Mouse (Mus musculus) MEL (cell line): ENCODE data around the gene Atf5. TPM values are rescaled to one million over a fixed set of nuclear protein-coding genes. Genes with fewer than 3 reads are reported as not detected.

Source experiments
- DNase-seq: peaks from one replicate; pipeline ENCODE4 v3.0.0; 2011; ENCODE audit warnings: low read depth, low spot score
- H3K27ac ChIP-seq: 2 replicates; pipeline ENCODE4 v1.5.1; 2012; ENCODE audit warnings: low read depth, mild to moderate bottlenecking, control low read depth, low read length, moderate library complexity; ENCODE audit not compliant: control insufficient read depth
- H3K27me3 ChIP-seq, 2 experiments: fragments of 150-350 bp in 1 of 2; sonication (generic) in 1 of 2; 2 replicates each; pipeline ENCODE4 v1.6.1; 2012; ENCODE audit warnings: low read length in 2 of 2, mild to moderate bottlenecking in 2 of 2, improper control_type of control experiment in 1 of 2, moderate library complexity in 1 of 2; ENCODE audit not compliant: insufficient read depth in 2 of 2, control insufficient read depth in 1 of 2
- H3K36me3 ChIP-seq, 2 experiments: 2 replicates each; pipeline ENCODE4 v1.6.1; 2012 to 2014; ENCODE audit warnings: low read length in 2 of 2, improper control_type of control experiment in 1 of 2, inconsistent platforms in 1 of 2, mild to moderate bottlenecking in 1 of 2; ENCODE audit not compliant: insufficient read depth in 2 of 2, control insufficient read depth in 1 of 2
- H3K4me1 ChIP-seq, 2 experiments: fragments of 150-350 bp in 1 of 2; sonication (generic) in 1 of 2; 2 replicates each; pipeline ENCODE4 v1.6.1; 2012; ENCODE audit warnings: low read length in 2 of 2, improper control_type of control experiment in 1 of 2, mild to moderate bottlenecking in 1 of 2; ENCODE audit not compliant: insufficient read depth in 2 of 2, control insufficient read depth in 1 of 2
- H3K4me3 ChIP-seq, 2 experiments: fragments of 150-350 bp in 1 of 2; sonication (generic) in 1 of 2; 2 replicates each; pipeline ENCODE4 v1.5.1; 2012; ENCODE audit warnings: low read depth in 2 of 2, low read length in 2 of 2, mild to moderate bottlenecking in 2 of 2, moderate library complexity in 2 of 2, control low read depth in 1 of 2, improper control_type of control experiment in 1 of 2; ENCODE audit not compliant: control insufficient read depth in 1 of 2, insufficient read depth in 1 of 2
- H3K79me2 ChIP-seq: 2 replicates; pipeline ENCODE4 v1.6.1; 2012; ENCODE audit warnings: mild to moderate bottlenecking, low read length, moderate library complexity; ENCODE audit not compliant: control insufficient read depth, poor library complexity, insufficient read depth
- H3K9ac ChIP-seq: 2 replicates; pipeline ENCODE4 v1.6.1; 2012; ENCODE audit warnings: low read depth, mild to moderate bottlenecking, control low read depth, low read length, moderate library complexity; ENCODE audit not compliant: control insufficient read depth, poor library complexity, severe bottlenecking
- H3K9me3 ChIP-seq: fragments of 150-350 bp; sonication (generic); replicated peaks from 2 replicates; pipeline ENCODE4 v1.6.1; 2012; ENCODE audit warnings: mild to moderate bottlenecking, low read length, improper control_type of control experiment, moderate library complexity; ENCODE audit not compliant: insufficient read depth
- BHLHE40 ChIP-seq: IDR thresholded peaks from 2 replicates; pipeline ENCODE4 v1.6.1; 2012; ENCODE audit warnings: low read depth, mild to moderate bottlenecking, inconsistent platforms, low read length, improper control_type of control experiment, borderline replicate concordance
- CHD1 ChIP-seq: IDR thresholded peaks from 2 replicates; pipeline ENCODE4 v1.6.1; 2012; ENCODE audit warnings: low read depth, mild to moderate bottlenecking, inconsistent platforms, low read length, improper control_type of control experiment
- CTCF ChIP-seq, 3 experiments: IDR thresholded peaks in 2 of 3; conservative IDR thresholded peaks in 1 of 3; 2 replicates each; pipeline ENCODE4 v1.5.1; 2011 to 2012; ENCODE audit warnings: low read length in 3 of 3, low read depth in 2 of 3, mild to moderate bottlenecking in 2 of 3, improper control_type of control experiment in 1 of 3, inconsistent platforms in 1 of 3, mixed read lengths in 1 of 3, moderate library complexity in 1 of 3; ENCODE audit not compliant: control insufficient read depth in 1 of 3, insufficient read depth in 1 of 3, poor library complexity in 1 of 3, severe bottlenecking in 1 of 3
- E2F4 ChIP-seq: IDR thresholded peaks from 2 replicates; pipeline ENCODE4 v1.6.1; 2011; ENCODE audit warnings: low read depth, low read length, improper control_type of control experiment, borderline replicate concordance
- ELF1 ChIP-seq: IDR thresholded peaks from 2 replicates; pipeline ENCODE4 v1.6.1; 2014; ENCODE audit warnings: low read depth, mild to moderate bottlenecking, inconsistent platforms, low read length, improper control_type of control experiment, moderate library complexity
- ETS1 ChIP-seq: IDR thresholded peaks from 2 replicates; pipeline ENCODE4 v1.6.1; 2012; ENCODE audit warnings: low read depth, mild to moderate bottlenecking, inconsistent platforms, low read length, improper control_type of control experiment, moderate library complexity
- GABPA ChIP-seq: IDR thresholded peaks from 2 replicates; pipeline ENCODE4 v1.6.1; 2012; ENCODE audit warnings: low read depth, mild to moderate bottlenecking, inconsistent platforms, low read length, improper control_type of control experiment, moderate library complexity
- HCFC1 ChIP-seq: IDR thresholded peaks from 2 replicates; pipeline ENCODE4 v1.6.1; 2012; ENCODE audit warnings: low read depth, mild to moderate bottlenecking, inconsistent platforms, low read length, improper control_type of control experiment, moderate library complexity
- JUND ChIP-seq: IDR thresholded peaks from 2 replicates; pipeline ENCODE4 v1.6.1; 2011; ENCODE audit warnings: low read depth, mild to moderate bottlenecking, improper control_type of control experiment, low read length
- KAT2A ChIP-seq: conservative IDR thresholded peaks from 2 replicates; pipeline ENCODE4 v1.6.1; 2012; ENCODE audit warnings: low read depth, low read length, improper control_type of control experiment, inconsistent platforms
- MAFK ChIP-seq: IDR thresholded peaks from 2 replicates; pipeline ENCODE4 v1.6.1; 2011; ENCODE audit warnings: low read depth, mild to moderate bottlenecking, low read length, improper control_type of control experiment, borderline replicate concordance
- MAX ChIP-seq: IDR thresholded peaks from 2 replicates; pipeline ENCODE4 v1.6.1; 2011; ENCODE audit warnings: low read length, improper control_type of control experiment
- MXI1 ChIP-seq: IDR thresholded peaks from 2 replicates; pipeline ENCODE4 v1.6.1; 2011; ENCODE audit warnings: mild to moderate bottlenecking, low read depth, low read length, improper control_type of control experiment
- MYB ChIP-seq: IDR thresholded peaks from 2 replicates; pipeline ENCODE4 v1.6.1; 2011; ENCODE audit warnings: mild to moderate bottlenecking, low read depth, low read length, improper control_type of control experiment
- MYC ChIP-seq: IDR thresholded peaks from 2 replicates; pipeline ENCODE4 v1.6.1; 2011; ENCODE audit warnings: low read depth, mild to moderate bottlenecking, low read length, improper control_type of control experiment, moderate library complexity
- NELFE ChIP-seq: IDR thresholded peaks from 2 replicates; pipeline ENCODE4 v1.6.1; 2011; ENCODE audit warnings: low read depth, low read length, improper control_type of control experiment
- NRF1 ChIP-seq: IDR thresholded peaks from 2 replicates; pipeline ENCODE4 v1.6.1; 2014; ENCODE audit warnings: low read depth, mild to moderate bottlenecking, inconsistent platforms, low read length, improper control_type of control experiment, moderate library complexity; ENCODE audit not compliant: poor library complexity, insufficient read depth, severe bottlenecking
- POLR2A ChIP-seq, 2 experiments: IDR thresholded peaks; 2 replicates each; pipeline ENCODE4 v1.6.1; 2011 to 2012; ENCODE audit warnings: low read length in 2 of 2, mild to moderate bottlenecking in 2 of 2, control low read depth in 1 of 2, improper control_type of control experiment in 1 of 2, low read depth in 1 of 2, moderate library complexity in 1 of 2; ENCODE audit not compliant: control insufficient read depth in 1 of 2, insufficient read depth in 1 of 2, poor library complexity in 1 of 2
- POLR2AphosphoS2 ChIP-seq: IDR thresholded peaks from 2 replicates; pipeline ENCODE4 v1.6.1; 2011; ENCODE audit warnings: low read length, improper control_type of control experiment
- POLR2AphosphoS5 ChIP-seq: IDR thresholded peaks from 2 replicates; pipeline ENCODE4 v1.6.1; 2012; ENCODE audit warnings: low read depth, borderline replicate concordance, mild to moderate bottlenecking, inconsistent platforms, low read length, moderate library complexity, mixed read lengths
- RAD21 ChIP-seq: IDR thresholded peaks from 2 replicates; pipeline ENCODE4 v1.6.1; 2011; ENCODE audit warnings: mild to moderate bottlenecking, low read depth, low read length, improper control_type of control experiment
- RCOR1 ChIP-seq: IDR thresholded peaks from 2 replicates; pipeline ENCODE4 v1.6.1; 2012; ENCODE audit warnings: low read depth, mild to moderate bottlenecking, inconsistent platforms, low read length, improper control_type of control experiment
- SIN3A ChIP-seq: IDR thresholded peaks from 2 replicates; pipeline ENCODE4 v1.6.1; 2012; ENCODE audit warnings: low read length, improper control_type of control experiment, inconsistent platforms
- SMC3 ChIP-seq: IDR thresholded peaks from 2 replicates; pipeline ENCODE4 v1.6.1; 2011; ENCODE audit warnings: low read depth, low read length, improper control_type of control experiment
- TBP ChIP-seq: IDR thresholded peaks from 2 replicates; pipeline ENCODE4 v1.8.0; 2011; ENCODE audit warnings: low read depth, low read length, improper control_type of control experiment
- TCF12 ChIP-seq: IDR thresholded peaks from 2 replicates; pipeline ENCODE4 v1.6.1; 2014; ENCODE audit warnings: low read depth, mild to moderate bottlenecking, inconsistent platforms, low read length, improper control_type of control experiment, moderate library complexity
- UBTF ChIP-seq: IDR thresholded peaks from 2 replicates; pipeline ENCODE4 v1.6.1; 2012; ENCODE audit warnings: low read depth, mild to moderate bottlenecking, inconsistent platforms, low read length, improper control_type of control experiment, moderate library complexity, borderline replicate concordance; ENCODE audit not compliant: insufficient read depth
- USF1 ChIP-seq: IDR thresholded peaks from 2 replicates; pipeline ENCODE4 v1.6.1; 2014; ENCODE audit warnings: low read depth, mild to moderate bottlenecking, inconsistent platforms, low read length, improper control_type of control experiment, moderate library complexity
- ZC3H11A ChIP-seq: IDR thresholded peaks from 2 replicates; pipeline ENCODE4 v1.6.1; 2012; ENCODE audit warnings: low read depth, mild to moderate bottlenecking, inconsistent platforms, low read length, improper control_type of control experiment
- ZMIZ1 ChIP-seq: IDR thresholded peaks from 2 replicates; pipeline ENCODE4 v1.6.1; 2012; ENCODE audit warnings: low read depth, mild to moderate bottlenecking, inconsistent platforms, low read length, improper control_type of control experiment, moderate library complexity
- ZNF384 ChIP-seq: IDR thresholded peaks from 2 replicates; pipeline ENCODE4 v1.6.1; 2012; ENCODE audit warnings: low read depth, mild to moderate bottlenecking, inconsistent platforms, low read length, improper control_type of control experiment
- polyA plus RNA-seq, 2 experiments: library from polyadenylated mRNA; stranded (reverse) in 1 of 2; unstranded in 1 of 2; fragments of >175 nt in 1 of 2; fragments of >200 nt in 1 of 2; gene quantifications; 2 replicates each; pipeline versions ENCODE4 v1.2.1 to v1.2.4; 2012; ENCODE audit warnings: low replicate concordance in 2 of 2, low read depth in 1 of 2; ENCODE audit not compliant: insufficient read length in 2 of 2, insufficient read depth in 1 of 2, missing spikeins in 1 of 2
- total RNA-seq: library from RNA; depleted of rRNA; stranded (reverse); fragments of 300-350 nt; gene quantifications from 2 replicates; pipeline ENCODE4 v1.2.3, GENCODE M21; 2012

Atf5 gene
- total and polyA plus RNA-seq, 3 experiments = 17.6 to 95.5 TPM; not detected in 1

- H3K9me3 ChIP-seq = no peaks in the 10 kb centered on the region
- no peaks in the 10 kb centered on the region for H3K27me3 ChIP-seq
- peaks cover 6% of the 10 kb centered on the region for H3K79me2 ChIP-seq
- H3K4me3 ChIP-seq = peak overlapping the region; percentile 83 to 84
- peak overlapping the region; percentile 80 for H3K9ac ChIP-seq
- TF ChIP-seq JUND (no peak), ETS1 (no peak), KAT2A (no peak), NELFE (peak; percentile 57; the same call in 1 of the 2 replicates), TBP (peak; percentile 72), SIN3A (0 out of 2 replicates have a peak, but pooled peaks have one; percentile 22), ZNF384 (no peak)
- peak overlapping the region; percentile 20 for H3K27ac ChIP-seq
- peaks cover 5 to 20% of the 10 kb centered on the region in 2 experiments for H3K4me1 ChIP-seq
- peak; percentile 84 for DNase-seq
- peaks cover 0 to 15% of the 10 kb centered on the region in 2 experiments; a peak in 3 of 4 replicates for H3K36me3 ChIP-seq
Observed at GRCm38 (mm10) chr7:44857905-44858304, 41.4 kb upstream of the Atf5 start.

- H3K36me3 ChIP-seq = peaks cover 0 to 15% of the 10 kb centered on the region in 2 experiments; a peak in 2 of 4 replicates
- peak; percentile 95 for DNase-seq
- H3K4me1 ChIP-seq = peaks cover 5 to 20% of the 10 kb centered on the region in 2 experiments
- H3K79me2 ChIP-seq = peaks cover 6% of the 10 kb centered on the region
- H3K4me3 ChIP-seq = peak within 1 kb of the TSS; percentile 83 to 84
- H3K9me3 ChIP-seq = no peaks in the 10 kb centered on the region
- peak within 1 kb of the TSS; percentile 71 for H3K27ac ChIP-seq
- peak within 1 kb of the TSS; percentile 80 for H3K9ac ChIP-seq
- H3K27me3 ChIP-seq = no peaks in the 10 kb centered on the region
- peak; percentile 27; the same call in 1 of the 2 replicates for TF ChIP-seq UBTF
- TF ChIP-seq MAFK = no peak
- TF ChIP-seq ELF1 = peak; percentile 78
- no peak for TF ChIP-seq POLR2AphosphoS2
- TF ChIP-seq ZNF384 = no peak
- no peak for TF ChIP-seq CHD1
- TF ChIP-seq ETS1 = no peak
- 0 out of 2 replicates have a peak, but pooled peaks have one; percentile 46 for TF ChIP-seq MXI1
- peak; percentile 25; the same call in 1 of the 2 replicates for TF ChIP-seq TCF12
- TF ChIP-seq MYB = no peak
- TF ChIP-seq E2F4 = no peak
- peak; percentile 82 for TF ChIP-seq HCFC1
- TF ChIP-seq ZMIZ1 = peak; percentile 22; the same call in 1 of the 2 replicates
- no peak for TF ChIP-seq POLR2AphosphoS5
- no peak for TF ChIP-seq MAX
- TF ChIP-seq SIN3A = peak; percentile 78
- peak; percentile 74 for TF ChIP-seq NELFE
- TF ChIP-seq RAD21 = no peak
- TF ChIP-seq SMC3 = no peak
- TF ChIP-seq POLR2A (IDR thresholded peaks at IDR 0.05; ENCODE audit: control insufficient read depth in 1 of 2, insufficient read depth in 1 of 2, low read depth in 1 of 2, low read length in 2 of 2, poor library complexity in 1 of 2) = peak; percentile 62 to 79; a peak in 3 of 4 replicates
- TF ChIP-seq USF1 = no peak
- TF ChIP-seq NRF1 = peak; percentile 86
- no peak for TF ChIP-seq RCOR1
- no peak for TF ChIP-seq CTCF (IDR thresholded peaks at IDR 0.05 in 2 of 3, conservative IDR thresholded peaks at IDR 0.05 in 1 of 3; ENCODE audit: control insufficient read depth in 1 of 3, insufficient read depth in 1 of 3, low read depth in 2 of 3, low read length in 3 of 3, poor library complexity in 1 of 3, severe bottlenecking in 1 of 3)
- no peak for TF ChIP-seq MYC
- TF ChIP-seq GABPA = no peak
- TF ChIP-seq ZC3H11A = no peak
- TF ChIP-seq BHLHE40 = no peak
Observed at GRCm38 (mm10) chr7:44857042-44857552, 40.6 kb upstream of the Atf5 start, which contains the start of gene Pnkp. Gene Pnkp (plus strand): TSS chr7:44857139.
